Mouse (Mus musculus): ENCODE measurements around the gene Cryab. TPM values are rescaled to one million over a fixed set of nuclear protein-coding genes. Genes with fewer than 3 reads are reported as not detected.

Gene Cryab
- polyA plus RNA-seq, 1 experiment from 2014 or later, result 1,345 TPM

- ATAC-seq (ENCODE audit: insufficient number of reproducible peaks, insufficient read depth, low FRiP score, low read depth), result peak; percentile 51; the same call in 1 of the 2 replicates
- H3K36me3 ChIP-seq (ENCODE audit: control insufficient read depth, insufficient read depth, low read length), result peaks cover 38% of the 10 kb centered on the region
- peak overlapping the region; percentile 82 for H3K4me2 ChIP-seq (ENCODE audit: low read length)
- peaks cover 2 to 17% of the 10 kb centered on the region in 2 experiments; a peak in 2 of 4 replicates for H3K4me1 ChIP-seq (ENCODE audit: control insufficient read depth in 2 of 2, insufficient read depth in 2 of 2, low read length in 2 of 2)
- no peaks in the 10 kb centered on the region for H3K27me3 ChIP-seq (ENCODE audit: control insufficient read depth, insufficient read depth, low read length)
- peak overlapping the region; percentile 91 for H3K9ac ChIP-seq (ENCODE audit: low read length)
- H3K4me3 ChIP-seq (ENCODE audit: control insufficient read depth in 1 of 2, insufficient read depth in 1 of 2, low read depth in 1 of 2, low read length in 2 of 2), result peak overlapping the region; percentile 92
- no peaks in the 10 kb centered on the region for H3K9me3 ChIP-seq (ENCODE audit: control insufficient read depth, low read length)
- H3K27ac ChIP-seq (replicated peaks in 1 of 2; ENCODE audit: control insufficient read depth in 1 of 2, insufficient read depth in 1 of 2, low read depth in 2 of 2, low read length in 2 of 2), result peak overlapping the region in 1 of 2 experiments; percentile 51; a peak in 1 of 4 replicates
- under 1% methylated on average over 28 of the region's 30 CpGs for WGBS
Measured at GRCm38 (mm10) chr9:50775662-50776126, 24.6 kb downstream of the Cryab start.

GRCm38 (mm10) chr9:50776162-50776760 lies 25.1 kb downstream of the Cryab start:
- no peak for ATAC-seq (ENCODE audit: insufficient number of reproducible peaks, insufficient read depth, low FRiP score, low read depth)
- H3K27ac ChIP-seq (replicated peaks in 1 of 2; ENCODE audit: control insufficient read depth in 1 of 2, insufficient read depth in 1 of 2, low read depth in 2 of 2, low read length in 2 of 2), result 0 out of 4 replicates have a peak overlapping the region, but pooled peaks of 1 of the 2 experiments have one; percentile 51
- H3K27me3 ChIP-seq (ENCODE audit: control insufficient read depth, insufficient read depth, low read length), result no peaks in the 10 kb centered on the region
- 58% methylated on average over 11 of the region's 11 CpGs for WGBS
- peak overlapping the region; percentile 92 for H3K4me3 ChIP-seq (ENCODE audit: control insufficient read depth in 1 of 2, insufficient read depth in 1 of 2, low read depth in 1 of 2, low read length in 2 of 2)
- peak overlapping the region; percentile 91 for H3K9ac ChIP-seq (ENCODE audit: low read length)
- peaks cover 2 to 17% of the 10 kb centered on the region in 2 experiments; a peak in 2 of 4 replicates for H3K4me1 ChIP-seq (ENCODE audit: control insufficient read depth in 2 of 2, insufficient read depth in 2 of 2, low read length in 2 of 2)
- H3K9me3 ChIP-seq (ENCODE audit: control insufficient read depth, low read length), result no peaks in the 10 kb centered on the region
- H3K4me2 ChIP-seq (ENCODE audit: low read length), result peak overlapping the region; percentile 82
- H3K36me3 ChIP-seq (ENCODE audit: control insufficient read depth, insufficient read depth, low read length), result peaks cover 41% of the 10 kb centered on the region

GRCm38 (mm10) chr9:50782155-50782554 lies 31.0 kb downstream of the Cryab start:
- peaks cover 84% of the 10 kb centered on the region for H3K36me3 ChIP-seq (ENCODE audit: control insufficient read depth, insufficient read depth, low read length)
- no peak for ATAC-seq (ENCODE audit: insufficient number of reproducible peaks, insufficient read depth, low FRiP score, low read depth)
- no peak overlapping the region for H3K4me3 ChIP-seq (ENCODE audit: control insufficient read depth in 1 of 2, insufficient read depth in 1 of 2, low read depth in 1 of 2, low read length in 2 of 2)
- H3K27ac ChIP-seq (replicated peaks in 1 of 2; ENCODE audit: control insufficient read depth in 1 of 2, insufficient read depth in 1 of 2, low read depth in 2 of 2, low read length in 2 of 2), result no peak overlapping the region
- H3K4me2 ChIP-seq (ENCODE audit: low read length), result no peak overlapping the region
- H3K9me3 ChIP-seq (ENCODE audit: control insufficient read depth, low read length), result no peaks in the 10 kb centered on the region
- no peaks in the 10 kb centered on the region for H3K27me3 ChIP-seq (ENCODE audit: control insufficient read depth, insufficient read depth, low read length)
- no peak overlapping the region for H3K9ac ChIP-seq (ENCODE audit: low read length)
- 77% methylated on average over 2 of the region's 2 CpGs for WGBS
- H3K4me1 ChIP-seq (ENCODE audit: control insufficient read depth in 2 of 2, insufficient read depth in 2 of 2, low read length in 2 of 2), result no peaks in the 10 kb centered on the region

- Histone ChIP-seq H3K4me2 (ENCODE audit: low read length) (no peak overlapping the region), H3K9ac (ENCODE audit: low read length) (no peak overlapping the region), H3K36me3 (ENCODE audit: control insufficient read depth, insufficient read depth, low read length) (peaks cover 54% of the 10 kb centered on the region), H3K4me3 (ENCODE audit: control insufficient read depth in 1 of 2, insufficient read depth in 1 of 2, low read depth in 1 of 2, low read length in 2 of 2) (no peak overlapping the region), H3K27me3 (ENCODE audit: control insufficient read depth, insufficient read depth, low read length) (no peaks in the 10 kb centered on the region), H3K4me1 (ENCODE audit: control insufficient read depth in 2 of 2, insufficient read depth in 2 of 2, low read length in 2 of 2) (no peaks in the 10 kb centered on the region), H3K27ac (replicated peaks in 1 of 2; ENCODE audit: control insufficient read depth in 1 of 2, insufficient read depth in 1 of 2, low read depth in 2 of 2, low read length in 2 of 2) (no peak overlapping the region), H3K9me3 (ENCODE audit: control insufficient read depth, low read length) (no peaks in the 10 kb centered on the region)
- WGBS, result 85% methylated on average over 3 of the region's 3 CpGs
- no peak for ATAC-seq (ENCODE audit: insufficient number of reproducible peaks, insufficient read depth, low FRiP score, low read depth)
Measured at GRCm38 (mm10) chr9:50795266-50795665, 44.1 kb downstream of the Cryab start.

- H3K9ac ChIP-seq (ENCODE audit: low read length), result no peak overlapping the region
- no peak overlapping the region for H3K27ac ChIP-seq (replicated peaks in 1 of 2; ENCODE audit: control insufficient read depth in 1 of 2, insufficient read depth in 1 of 2, low read depth in 2 of 2, low read length in 2 of 2)
- 90% methylated on average over 8 of the region's 8 CpGs for WGBS
- no peaks in the 10 kb centered on the region for H3K9me3 ChIP-seq (ENCODE audit: control insufficient read depth, low read length)
- no peak for ATAC-seq (ENCODE audit: insufficient number of reproducible peaks, insufficient read depth, low FRiP score, low read depth)
- H3K27me3 ChIP-seq (ENCODE audit: control insufficient read depth, insufficient read depth, low read length), result no peaks in the 10 kb centered on the region
- no peaks in the 10 kb centered on the region for H3K4me1 ChIP-seq (ENCODE audit: control insufficient read depth in 2 of 2, insufficient read depth in 2 of 2, low read length in 2 of 2)
- peaks cover 53% of the 10 kb centered on the region for H3K36me3 ChIP-seq (ENCODE audit: control insufficient read depth, insufficient read depth, low read length)
- H3K4me2 ChIP-seq (ENCODE audit: low read length), result no peak overlapping the region
- no peak overlapping the region for H3K4me3 ChIP-seq (ENCODE audit: control insufficient read depth in 1 of 2, insufficient read depth in 1 of 2, low read depth in 1 of 2, low read length in 2 of 2)
Measured at GRCm38 (mm10) chr9:50796776-50797175, 45.7 kb downstream of the Cryab start.

- no peak overlapping the region for H3K9ac ChIP-seq (ENCODE audit: low read length)
- no peaks in the 10 kb centered on the region for H3K9me3 ChIP-seq (ENCODE audit: control insufficient read depth, low read length)
- H3K36me3 ChIP-seq (ENCODE audit: control insufficient read depth, insufficient read depth, low read length), result peaks cover 53% of the 10 kb centered on the region
- ATAC-seq (ENCODE audit: insufficient number of reproducible peaks, insufficient read depth, low FRiP score, low read depth), result no peak
- 92% methylated on average over 7 of the region's 7 CpGs for WGBS
- H3K27ac ChIP-seq (replicated peaks in 1 of 2; ENCODE audit: control insufficient read depth in 1 of 2, insufficient read depth in 1 of 2, low read depth in 2 of 2, low read length in 2 of 2), result no peak overlapping the region
- H3K27me3 ChIP-seq (ENCODE audit: control insufficient read depth, insufficient read depth, low read length), result no peaks in the 10 kb centered on the region
- no peak overlapping the region for H3K4me2 ChIP-seq (ENCODE audit: low read length)
- H3K4me3 ChIP-seq (ENCODE audit: control insufficient read depth in 1 of 2, insufficient read depth in 1 of 2, low read depth in 1 of 2, low read length in 2 of 2), result no peak overlapping the region
- no peaks in the 10 kb centered on the region for H3K4me1 ChIP-seq (ENCODE audit: control insufficient read depth in 2 of 2, insufficient read depth in 2 of 2, low read length in 2 of 2)
Measured at GRCm38 (mm10) chr9:50797641-50798040, 46.5 kb downstream of the Cryab start.

- H3K4me2 ChIP-seq (ENCODE audit: low read length), result no peak overlapping the region
- H3K9me3 ChIP-seq (ENCODE audit: control insufficient read depth, low read length), result no peaks in the 10 kb centered on the region
- ATAC-seq (ENCODE audit: insufficient number of reproducible peaks, insufficient read depth, low FRiP score, low read depth), result no peak
- H3K4me1 ChIP-seq (ENCODE audit: control insufficient read depth in 2 of 2, insufficient read depth in 2 of 2, low read length in 2 of 2), result no peaks in the 10 kb centered on the region
- H3K36me3 ChIP-seq (ENCODE audit: control insufficient read depth, insufficient read depth, low read length), result peaks cover 58% of the 10 kb centered on the region
- no peaks in the 10 kb centered on the region for H3K27me3 ChIP-seq (ENCODE audit: control insufficient read depth, insufficient read depth, low read length)
- no peak overlapping the region for H3K9ac ChIP-seq (ENCODE audit: low read length)
- H3K27ac ChIP-seq (replicated peaks in 1 of 2; ENCODE audit: control insufficient read depth in 1 of 2, insufficient read depth in 1 of 2, low read depth in 2 of 2, low read length in 2 of 2), result no peak overlapping the region
- WGBS, result 82% methylated on average over 5 of the region's 5 CpGs
- no peak overlapping the region for H3K4me3 ChIP-seq (ENCODE audit: control insufficient read depth in 1 of 2, insufficient read depth in 1 of 2, low read depth in 1 of 2, low read length in 2 of 2)
Measured at GRCm38 (mm10) chr9:50798368-50798767, 47.2 kb downstream of the Cryab start.

GRCm38 (mm10) chr9:50800985-50801384 lies 49.9 kb downstream of the Cryab start:
- Histone ChIP-seq H3K4me2 (ENCODE audit: low read length) (no peak overlapping the region), H3K36me3 (ENCODE audit: control insufficient read depth, insufficient read depth, low read length) (peaks cover 77% of the 10 kb centered on the region), H3K9me3 (ENCODE audit: control insufficient read depth, low read length) (no peaks in the 10 kb centered on the region), H3K27me3 (ENCODE audit: control insufficient read depth, insufficient read depth, low read length) (no peaks in the 10 kb centered on the region), H3K4me1 (ENCODE audit: control insufficient read depth in 2 of 2, insufficient read depth in 2 of 2, low read length in 2 of 2) (no peaks in the 10 kb centered on the region), H3K4me3 (ENCODE audit: control insufficient read depth in 1 of 2, insufficient read depth in 1 of 2, low read depth in 1 of 2, low read length in 2 of 2) (no peak overlapping the region), H3K27ac (replicated peaks in 1 of 2; ENCODE audit: control insufficient read depth in 1 of 2, insufficient read depth in 1 of 2, low read depth in 2 of 2, low read length in 2 of 2) (no peak overlapping the region), H3K9ac (ENCODE audit: low read length) (no peak overlapping the region)
- 62% methylated on average over 2 of the region's 2 CpGs for WGBS
- no peak for ATAC-seq (ENCODE audit: insufficient number of reproducible peaks, insufficient read depth, low FRiP score, low read depth)

Measured in heart, embryonic 14.5 days (tissue).